Mouse (Mus musculus) central nervous system, embryonic 18 days (tissue): ENCODE results near the gene Gabra3. TPM values are rescaled to one million over a fixed set of nuclear protein-coding genes. Genes with fewer than 3 reads are reported as not detected.

Experiments used
- polyA plus RNA-seq: library from polyadenylated mRNA; depleted of rRNA; stranded (reverse); fragments of >200 nt; gene quantifications from 2 replicates; pipeline ENCODE4 v1.2.3, GENCODE M21; 2012; rRNA removed

The Gabra3 gene
- 49.5 and 54.2 TPM in 2 replicates for polyA plus RNA-seq

GRCm38 (mm10) chrX:72656230-72656898 is at the start of gene Gabra3:
Gabra3 (minus strand) TSS chrX:72656848.

DNA sequence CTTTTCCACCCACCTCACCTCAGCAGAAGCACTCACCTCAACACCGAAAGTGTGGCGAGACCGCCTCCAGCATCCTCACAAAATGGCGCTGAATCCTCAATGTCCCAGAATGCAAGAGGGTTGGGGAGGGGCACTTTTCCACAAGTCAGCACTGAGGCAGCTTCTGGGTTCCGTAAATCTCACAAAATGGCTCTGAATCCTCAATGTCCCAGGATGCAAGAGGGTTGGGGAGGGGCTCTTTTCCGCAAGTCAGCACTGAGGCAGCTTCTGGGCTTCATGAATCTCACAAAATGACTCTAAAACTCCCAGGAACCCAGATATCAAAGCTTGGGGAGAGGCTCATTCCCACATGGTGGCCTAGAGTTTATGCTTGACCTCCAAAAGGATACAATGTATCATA is 269.9 kb downstream of the Gabra3 start, which contains the start of gene Magea10:
Gene Magea10, minus strand, starts transcription at position 101 of the 400 bp plus-strand sequence.

Other genes with a start within 250 kb of the Gabra3 start
- gene Gabrq, start 168.3 kb upstream of the Gabra3 start, polyA plus RNA-seq = 4.4 TPM in 2 replicates